Mouse (Mus musculus): ENCODE results near the gene Bbx. TPM values are rescaled to one million over a fixed set of nuclear protein-coding genes. Genes with fewer than 3 reads are reported as not detected.

The Bbx gene
- polyA plus RNA-seq, 1 experiment = 10.5 TPM

GRCm38 (mm10) chr16:50302566-50302965, 129.6 kb downstream of the Bbx start:
- WGBS = 83% methylated on average over 1 of the region's 1 CpGs
- H3K27ac ChIP-seq (ENCODE audit: control insufficient read depth, insufficient read depth, low read depth, low read length, poor library complexity) = no peak overlapping the region
- TF ChIP-seq CTCF (IDR thresholded peaks at IDR 0.05; ENCODE audit: control insufficient read depth, insufficient read depth, low read length) = no peak
- no peak for TF ChIP-seq POLR2A (IDR thresholded peaks at IDR 0.05; ENCODE audit: borderline replicate concordance, control insufficient read depth, low read depth, low read length)

GRCm38 (mm10) chr16:50298743-50299443, 133.3 kb downstream of the Bbx start:
- no peak overlapping the region for H3K4me3 ChIP-seq (replicated peaks; ENCODE audit: control insufficient read depth, low read depth, low read length)
- H3K4me1 ChIP-seq (ENCODE audit: control insufficient read depth, insufficient read depth, low read length) = no peaks in the 10 kb centered on the region
- 8% methylated on average over 8 of the region's 8 CpGs for WGBS
- TF ChIP-seq POLR2A (IDR thresholded peaks at IDR 0.05; ENCODE audit: borderline replicate concordance, control insufficient read depth, low read depth, low read length) = no peak
- TF ChIP-seq CTCF (IDR thresholded peaks at IDR 0.05; ENCODE audit: control insufficient read depth, insufficient read depth, low read length) = no peak
- no peak overlapping the region for H3K27ac ChIP-seq (ENCODE audit: control insufficient read depth, insufficient read depth, low read depth, low read length, poor library complexity)

More at GRCm38 (mm10) chr16:50302566-50302965, 129.6 kb downstream of the Bbx start:
- H3K4me3 ChIP-seq (replicated peaks; ENCODE audit: control insufficient read depth, low read depth, low read length) = no peak overlapping the region
- no peaks in the 10 kb centered on the region for H3K4me1 ChIP-seq (ENCODE audit: control insufficient read depth, insufficient read depth, low read length)

- Histone ChIP-seq H3K4me3 (replicated peaks; ENCODE audit: control insufficient read depth, low read depth, low read length) (no peak overlapping the region), H3K4me1 (ENCODE audit: control insufficient read depth, insufficient read depth, low read length) (no peaks in the 10 kb centered on the region), H3K27ac (ENCODE audit: control insufficient read depth, insufficient read depth, low read depth, low read length, poor library complexity) (no peak overlapping the region)
- WGBS = 73% methylated on average over 4 of the region's 4 CpGs
- TF ChIP-seq POLR2A (IDR thresholded peaks at IDR 0.05; ENCODE audit: borderline replicate concordance, control insufficient read depth, low read depth, low read length) = no peak
- no peak for TF ChIP-seq CTCF (IDR thresholded peaks at IDR 0.05; ENCODE audit: control insufficient read depth, insufficient read depth, low read length)
Observed at GRCm38 (mm10) chr16:50293502-50294228, 138.5 kb downstream of the Bbx start.

- TF ChIP-seq POLR2A (IDR thresholded peaks at IDR 0.05; ENCODE audit: borderline replicate concordance, control insufficient read depth, low read depth, low read length) (no peak), CTCF (IDR thresholded peaks at IDR 0.05; ENCODE audit: control insufficient read depth, insufficient read depth, low read length) (no peak)
- 57% methylated on average over 5 of the region's 5 CpGs for WGBS
- no peak overlapping the region for H3K4me3 ChIP-seq (replicated peaks; ENCODE audit: control insufficient read depth, low read depth, low read length)
- H3K4me1 ChIP-seq (ENCODE audit: control insufficient read depth, insufficient read depth, low read length) = no peaks in the 10 kb centered on the region
- no peak overlapping the region for H3K27ac ChIP-seq (ENCODE audit: control insufficient read depth, insufficient read depth, low read depth, low read length, poor library complexity)
Observed at GRCm38 (mm10) chr16:50292834-50293233, 139.4 kb downstream of the Bbx start.

GRCm38 (mm10) chr16:50289764-50290163, 142.4 kb downstream of the Bbx start:
- H3K27ac ChIP-seq (ENCODE audit: control insufficient read depth, insufficient read depth, low read depth, low read length, poor library complexity) = no peak overlapping the region
- no peak for TF ChIP-seq POLR2A (IDR thresholded peaks at IDR 0.05; ENCODE audit: borderline replicate concordance, control insufficient read depth, low read depth, low read length)
- no peak for TF ChIP-seq CTCF (IDR thresholded peaks at IDR 0.05; ENCODE audit: control insufficient read depth, insufficient read depth, low read length)
- no peaks in the 10 kb centered on the region for H3K4me1 ChIP-seq (ENCODE audit: control insufficient read depth, insufficient read depth, low read length)
- H3K4me3 ChIP-seq (replicated peaks; ENCODE audit: control insufficient read depth, low read depth, low read length) = no peak overlapping the region
- 62% methylated on average over 5 of the region's 5 CpGs for WGBS

- no peak for TF ChIP-seq POLR2A (IDR thresholded peaks at IDR 0.05; ENCODE audit: borderline replicate concordance, control insufficient read depth, low read depth, low read length)
- Histone ChIP-seq H3K27ac (ENCODE audit: control insufficient read depth, insufficient read depth, low read depth, low read length, poor library complexity) (no peak overlapping the region), H3K4me3 (replicated peaks; ENCODE audit: control insufficient read depth, low read depth, low read length) (no peak overlapping the region), H3K4me1 (ENCODE audit: control insufficient read depth, insufficient read depth, low read length) (no peaks in the 10 kb centered on the region)
- WGBS = 86% methylated on average over 4 of the region's 4 CpGs
Observed at GRCm38 (mm10) chr16:50272813-50273212, 159.4 kb downstream of the Bbx start.

- WGBS = 85% methylated on average over 4 of the region's 4 CpGs
- H3K4me3 ChIP-seq (replicated peaks; ENCODE audit: control insufficient read depth, low read depth, low read length) = no peak overlapping the region
- no peak for TF ChIP-seq CTCF (IDR thresholded peaks at IDR 0.05; ENCODE audit: control insufficient read depth, insufficient read depth, low read length)
- TF ChIP-seq POLR2A (IDR thresholded peaks at IDR 0.05; ENCODE audit: borderline replicate concordance, control insufficient read depth, low read depth, low read length) = no peak
- H3K4me1 ChIP-seq (ENCODE audit: control insufficient read depth, insufficient read depth, low read length) = no peaks in the 10 kb centered on the region
- no peak overlapping the region for H3K27ac ChIP-seq (ENCODE audit: control insufficient read depth, insufficient read depth, low read depth, low read length, poor library complexity)
Observed at GRCm38 (mm10) chr16:50262647-50263046, 169.5 kb downstream of the Bbx start.

GRCm38 (mm10) chr16:50262209-50262608, 170.0 kb downstream of the Bbx start:
- whole genome bisulfite sequencing = 89% methylated on average over 9 of the region's 9 CpGs
- no peak overlapping the region for H3K4me3 ChIP-seq (replicated peaks; ENCODE audit: control insufficient read depth, low read depth, low read length)
- no peak overlapping the region for H3K27ac ChIP-seq (ENCODE audit: control insufficient read depth, insufficient read depth, low read depth, low read length, poor library complexity)
- H3K4me1 ChIP-seq (ENCODE audit: control insufficient read depth, insufficient read depth, low read length) = no peaks in the 10 kb centered on the region
- TF ChIP-seq POLR2A (IDR thresholded peaks at IDR 0.05; ENCODE audit: borderline replicate concordance, control insufficient read depth, low read depth, low read length) (no peak), CTCF (IDR thresholded peaks at IDR 0.05; ENCODE audit: control insufficient read depth, insufficient read depth, low read length) (no peak)
